Mouse (Mus musculus): ENCODE results near the gene Tpp1.
"Not testable (repeated sequence)": the region's sequence is repeated elsewhere in the genome, so short reads cannot be mapped to it uniquely, and the experiment has no call there.

Gene Tpp1

DNA sequence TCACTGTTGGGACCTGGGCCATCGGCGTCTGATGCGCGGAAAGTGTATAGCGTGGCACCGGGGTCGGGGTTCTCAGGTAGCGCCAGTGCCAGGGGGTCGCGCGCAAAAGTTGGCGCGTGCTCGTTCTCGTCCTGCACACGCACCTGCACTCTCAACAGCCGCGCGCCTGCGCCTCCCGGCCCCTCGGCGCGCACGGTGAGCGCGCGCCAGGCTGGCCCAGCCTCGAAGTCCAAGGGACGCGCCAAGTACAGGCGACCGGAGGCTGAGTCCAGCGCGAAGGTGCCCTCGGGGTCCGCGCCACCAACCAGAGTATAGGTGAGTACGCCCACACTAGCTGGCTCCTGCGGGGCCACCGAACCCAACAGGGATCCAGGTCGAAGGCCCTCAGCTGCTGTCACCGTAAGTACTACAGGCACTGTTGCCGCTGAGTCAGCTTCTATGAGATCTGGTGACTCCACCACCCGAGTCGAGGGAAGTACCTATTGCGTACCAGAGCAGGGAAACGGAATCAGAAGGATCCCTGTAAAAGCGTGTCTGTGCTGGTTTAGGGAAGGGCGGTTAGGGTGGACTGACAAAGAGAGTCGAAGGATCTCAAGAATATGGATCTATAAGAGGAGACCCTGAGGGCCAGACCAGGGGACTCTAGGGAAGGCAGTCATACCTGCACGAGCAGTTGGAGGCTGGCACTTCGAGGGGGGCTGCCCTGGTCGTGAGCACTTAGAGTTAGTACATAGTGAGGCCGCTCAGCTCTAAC, 10.7 kb upstream of the Tpp1 start:
- no peak for DNase-seq (ENCODE audit: low spot score in 2 of 2)

DNA sequence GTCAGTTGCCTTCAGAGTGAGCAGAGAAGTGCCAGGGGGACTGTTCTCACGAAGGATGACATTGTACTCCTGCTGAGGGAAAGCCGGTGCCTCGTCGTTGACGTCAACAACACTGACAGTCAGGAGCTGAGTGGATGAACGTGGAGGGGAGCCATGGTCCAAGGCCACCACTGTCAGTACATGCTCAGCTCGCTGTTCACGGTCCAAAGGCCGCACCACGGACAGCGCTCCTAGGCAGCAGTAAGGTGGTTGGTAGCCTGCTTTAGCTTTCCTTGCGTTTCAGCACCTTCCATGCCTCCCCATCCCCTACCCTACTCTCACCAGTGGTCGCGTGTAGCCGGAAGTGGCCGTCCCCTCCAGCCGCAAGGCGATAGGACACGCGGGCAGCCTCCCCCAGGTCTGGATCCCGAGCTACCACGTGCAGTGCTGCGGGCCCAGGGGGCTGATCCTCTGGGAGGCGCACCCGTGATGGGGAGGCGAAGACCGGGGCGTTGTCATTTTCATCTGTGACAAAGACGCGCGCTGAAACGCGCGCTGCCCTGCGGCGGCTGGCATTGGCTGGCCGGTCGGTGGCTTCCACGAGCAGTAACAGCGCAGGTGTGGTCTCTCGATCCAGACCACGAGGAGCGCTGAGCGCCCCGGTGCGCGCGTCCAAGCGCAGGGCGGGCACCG, 9.9 kb upstream of the Tpp1 start:
- no peak for DNase-seq (ENCODE audit: low spot score in 2 of 2)

DNA sequence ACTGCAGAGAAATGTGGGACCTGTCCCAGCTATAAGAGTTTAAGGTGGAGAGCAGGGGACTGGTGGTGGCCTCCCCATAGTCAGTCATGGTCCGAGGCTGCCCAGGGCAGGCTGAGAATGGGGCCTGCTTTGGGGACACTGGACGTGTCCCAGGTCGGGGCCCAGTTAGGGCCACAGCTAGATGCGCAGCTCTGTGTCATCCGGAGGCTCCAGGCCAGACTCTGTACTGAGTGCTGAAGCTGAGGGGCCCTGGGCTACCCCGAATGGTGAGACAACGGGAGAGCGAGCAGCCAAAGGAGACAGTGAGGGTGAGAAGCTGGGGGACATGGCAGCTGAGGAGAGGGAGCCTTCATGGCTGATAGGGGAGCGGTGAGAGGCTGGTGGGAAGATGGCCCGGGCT, 1.2 kb upstream of the Tpp1 start:
- no peak for DNase-seq (ENCODE audit: low spot score in 2 of 2)

DNA sequence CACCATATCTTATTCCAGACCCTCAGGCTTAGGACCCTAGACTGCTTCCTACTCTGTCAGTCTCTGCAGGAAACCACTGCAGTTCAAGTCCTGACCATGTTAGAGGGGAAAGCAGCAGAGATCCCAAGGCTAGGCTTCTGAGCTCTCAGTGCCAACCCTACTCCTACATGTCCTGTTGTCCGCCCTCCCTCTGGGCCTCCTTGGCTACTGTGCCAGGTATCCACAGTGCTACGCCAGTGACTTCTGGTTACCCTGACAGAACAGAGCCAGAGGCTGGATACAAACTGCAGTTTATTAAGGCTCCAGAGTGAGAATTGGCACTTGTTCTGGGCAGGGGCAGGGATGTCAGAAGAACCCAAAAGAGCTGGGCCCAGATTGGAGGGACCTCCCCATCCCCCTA, 681 bp upstream of the Tpp1 start:
- no peak for DNase-seq (ENCODE audit: low spot score in 2 of 2)

DNA sequence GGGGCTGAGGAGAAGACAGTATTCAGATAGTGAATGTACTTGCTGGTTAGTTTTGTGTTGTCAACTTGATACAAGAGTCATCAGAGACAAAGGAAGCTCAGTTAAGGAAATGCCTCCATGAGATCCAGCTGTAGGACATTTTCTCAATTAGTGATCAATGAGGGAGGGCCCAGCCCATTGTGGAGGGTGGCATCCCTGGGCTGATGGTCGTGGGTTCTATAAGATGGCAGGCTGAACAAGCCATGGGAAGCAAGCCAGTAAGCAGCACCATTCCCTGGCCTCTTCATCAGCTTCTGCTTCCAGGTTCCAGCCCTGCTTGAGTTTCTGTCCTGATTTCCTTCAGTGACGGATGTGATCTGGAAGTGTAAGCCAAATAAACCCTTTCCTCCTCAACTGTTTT, 4.3 kb downstream of the Tpp1 start:
- no peak for DNase-seq (ENCODE audit: low spot score in 2 of 2)

DNA sequence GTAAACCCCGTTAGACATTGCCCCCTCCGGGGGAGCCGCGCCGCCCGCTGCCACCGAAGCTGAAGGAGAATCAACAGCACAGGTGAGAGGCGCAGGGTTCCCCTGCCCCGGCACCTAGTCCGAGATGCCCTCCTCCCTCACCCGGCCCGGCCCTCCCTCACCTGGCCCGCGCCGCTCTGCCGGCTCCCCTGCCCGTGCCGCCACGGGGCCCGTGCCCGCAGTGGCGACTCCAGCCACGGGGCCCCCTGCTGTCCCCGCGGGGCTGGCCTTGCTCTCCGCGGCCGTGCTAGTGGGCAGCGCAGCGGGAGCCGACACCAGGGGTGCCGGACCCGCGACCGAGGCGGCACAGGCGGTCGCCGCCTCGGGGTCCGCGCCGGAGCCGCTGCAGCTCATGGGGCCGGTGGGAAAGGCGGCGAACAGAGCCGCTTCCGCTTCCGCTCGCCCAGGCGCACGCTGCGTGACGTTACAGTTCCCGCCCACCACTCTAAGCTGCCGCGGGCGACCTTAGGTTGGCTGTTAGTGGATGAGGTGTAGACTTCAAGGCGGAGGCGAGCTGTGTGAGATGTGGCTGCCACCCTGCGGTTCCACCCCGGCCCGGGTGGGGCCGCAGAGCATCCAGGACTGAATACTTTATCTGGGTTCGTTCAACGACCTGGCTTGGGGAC, 8.0 kb downstream of the Tpp1 start, which contains the start of gene Taf10:
TSS of gene Taf10 (minus strand) at position 436 of the 665 bp plus-strand sequence.
- DNase-seq (ENCODE audit: low spot score in 2 of 2), result peak; percentile 81 to 83

DNA sequence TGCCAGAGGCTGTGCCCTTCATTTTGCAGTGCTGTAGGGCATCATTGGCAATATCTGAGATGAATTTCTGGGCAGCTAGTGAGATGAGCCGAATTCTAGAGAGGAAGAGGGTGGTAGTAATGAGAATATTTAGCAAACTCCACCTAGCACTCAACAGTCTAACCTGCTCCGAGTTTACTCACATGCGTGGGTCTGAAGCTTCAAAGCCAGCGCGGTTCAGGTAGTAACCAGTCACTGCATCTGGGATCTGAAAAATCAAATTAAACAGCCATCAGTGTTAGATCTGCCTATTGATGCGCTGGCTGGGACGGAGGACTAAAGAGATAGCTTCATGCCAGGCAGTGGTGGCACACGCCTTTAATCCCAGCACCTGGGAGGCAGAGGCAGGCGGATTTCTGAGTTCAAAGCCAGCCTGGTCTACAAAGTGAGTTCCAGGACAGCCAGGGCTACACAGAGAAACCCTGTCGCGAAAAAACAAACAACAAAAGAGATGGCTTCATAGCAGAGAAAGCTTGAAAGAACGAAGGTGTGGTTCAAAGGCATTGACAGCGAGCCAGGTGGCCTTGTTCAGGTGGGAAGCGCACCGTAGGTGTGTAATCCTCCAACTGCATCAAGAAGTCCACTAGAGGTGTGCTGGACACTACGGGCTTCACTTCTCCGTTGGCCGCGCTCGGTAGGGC, 8.6 kb downstream of the Tpp1 start:
- DNase-seq (ENCODE audit: low spot score in 2 of 2), result not testable (repeated sequence)

DNA sequence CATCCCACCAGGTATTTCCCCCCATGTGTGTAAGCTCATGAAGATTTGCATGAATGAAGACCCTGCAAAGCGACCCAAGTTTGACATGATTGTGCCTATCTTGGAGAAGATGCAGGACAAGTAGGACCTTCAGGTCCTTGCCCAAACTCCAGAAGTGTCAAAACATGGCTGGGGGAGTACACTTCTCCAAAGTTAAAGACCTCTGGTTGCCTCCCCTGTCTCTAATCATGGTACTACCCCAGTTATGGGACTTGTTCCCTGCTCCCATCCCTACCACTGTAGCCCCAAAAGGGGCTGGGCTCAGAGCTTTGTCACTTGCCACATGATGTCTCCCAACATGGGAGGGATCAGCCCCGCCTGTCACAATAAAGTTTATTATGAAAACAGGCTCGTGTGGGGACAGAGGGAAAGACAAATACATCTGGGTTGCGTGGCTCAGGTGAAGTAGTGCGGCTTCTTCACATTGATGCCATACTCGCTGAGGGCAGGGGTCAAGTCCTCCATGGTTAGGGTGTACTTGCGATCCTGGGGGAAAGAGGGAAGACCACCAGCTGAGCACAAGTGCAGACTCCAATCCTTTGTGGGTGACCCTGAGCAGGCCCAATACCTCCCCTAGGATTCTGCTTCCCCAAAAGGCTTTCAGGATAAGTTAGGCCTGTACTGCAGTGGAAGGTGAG, 9.4 kb downstream of the Tpp1 start:
- not testable (repeated sequence) for DNase-seq (ENCODE audit: low spot score in 2 of 2)

DNA sequence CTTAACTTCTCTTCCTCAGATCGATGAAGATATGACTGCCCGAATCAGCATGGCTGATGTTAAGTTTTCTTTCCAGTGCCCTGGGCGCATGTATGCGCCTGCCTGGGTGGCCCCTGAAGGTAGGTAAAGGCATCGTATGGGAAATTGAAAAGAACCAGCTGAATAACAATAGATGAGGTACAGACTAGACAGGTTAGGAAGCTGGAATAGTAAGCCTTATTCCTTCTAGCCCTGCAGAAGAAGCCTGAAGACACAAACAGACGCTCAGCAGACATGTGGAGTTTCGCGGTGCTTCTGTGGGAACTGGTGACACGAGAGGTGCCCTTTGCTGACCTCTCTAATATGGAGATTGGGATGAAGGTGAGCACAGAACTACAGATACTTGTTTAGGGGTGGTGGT, 10.1 kb downstream of the Tpp1 start:
- no peak for DNase-seq (ENCODE audit: low spot score in 2 of 2)

DNA sequence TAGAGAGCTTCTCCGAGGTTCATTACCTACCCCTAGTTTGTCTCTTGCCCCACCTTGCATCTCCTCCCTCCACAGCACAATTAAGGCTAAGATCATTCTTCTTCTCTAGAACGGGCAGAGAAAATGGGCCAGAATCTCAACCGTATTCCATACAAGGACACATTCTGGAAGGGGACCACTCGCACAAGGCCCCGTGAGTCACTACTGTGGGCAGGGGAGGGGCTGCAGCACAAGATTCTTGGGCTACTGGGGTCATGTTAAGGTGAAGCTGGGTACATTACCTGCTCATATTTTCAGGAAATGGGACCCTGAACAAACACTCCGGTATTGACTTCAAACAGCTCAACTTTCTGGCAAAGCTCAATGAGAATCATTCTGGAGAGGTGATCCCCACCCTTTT, 11.2 kb downstream of the Tpp1 start:
- DNase-seq (ENCODE audit: low spot score in 2 of 2), result no peak

DNA sequence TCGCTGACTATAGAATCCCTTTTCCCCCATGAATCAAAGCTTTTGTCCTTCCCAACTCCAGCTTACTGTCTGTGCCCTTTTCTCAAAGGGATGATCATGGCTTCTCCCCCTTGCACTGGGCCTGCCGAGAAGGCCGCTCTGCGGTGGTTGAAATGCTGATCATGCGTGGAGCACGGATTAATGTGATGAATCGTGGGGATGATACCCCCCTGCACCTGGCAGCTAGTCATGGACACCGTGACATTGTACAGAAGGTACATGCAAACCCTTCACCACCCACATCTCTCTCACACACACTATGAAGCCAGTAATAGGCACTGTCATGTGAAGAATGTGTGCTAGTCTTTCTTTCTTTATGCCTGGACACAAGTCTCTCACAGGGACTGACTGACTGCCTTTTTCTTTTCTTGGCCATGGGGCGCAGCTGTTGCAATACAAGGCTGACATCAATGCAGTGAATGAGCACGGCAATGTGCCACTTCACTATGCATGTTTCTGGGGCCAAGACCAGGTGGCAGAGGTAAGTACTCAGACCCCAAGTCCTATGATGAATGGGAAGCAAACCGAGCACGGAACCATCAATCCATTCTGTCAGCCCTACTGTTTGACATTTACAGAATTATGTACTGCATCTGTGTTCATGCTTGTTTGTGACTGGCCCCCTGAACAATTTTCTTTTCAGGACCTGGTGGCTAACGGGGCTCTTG, 11.8 kb downstream of the Tpp1 start:
- DNase-seq (ENCODE audit: low spot score in 2 of 2), result no peak

DNA sequence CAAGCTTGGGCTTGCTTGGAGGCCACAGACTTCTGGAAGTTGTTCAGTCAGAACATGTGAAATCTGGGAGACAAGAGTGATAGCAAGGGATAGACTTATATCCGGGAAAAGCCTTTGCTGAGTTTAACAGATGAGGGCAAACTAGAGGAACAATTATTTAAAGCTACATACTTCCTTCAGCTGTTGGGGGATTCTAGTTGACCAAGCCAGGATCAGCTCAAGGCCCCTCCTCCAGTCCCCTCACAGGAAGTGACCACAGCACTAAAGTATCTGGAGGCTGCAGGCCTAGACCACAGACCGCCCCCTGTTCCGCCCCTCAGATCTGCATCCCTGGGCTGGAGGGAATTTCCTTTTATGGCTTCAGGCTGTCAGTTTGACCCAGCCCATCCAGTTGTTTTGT, 13.1 kb downstream of the Tpp1 start:
- no peak for DNase-seq (ENCODE audit: low spot score in 2 of 2)

DNA sequence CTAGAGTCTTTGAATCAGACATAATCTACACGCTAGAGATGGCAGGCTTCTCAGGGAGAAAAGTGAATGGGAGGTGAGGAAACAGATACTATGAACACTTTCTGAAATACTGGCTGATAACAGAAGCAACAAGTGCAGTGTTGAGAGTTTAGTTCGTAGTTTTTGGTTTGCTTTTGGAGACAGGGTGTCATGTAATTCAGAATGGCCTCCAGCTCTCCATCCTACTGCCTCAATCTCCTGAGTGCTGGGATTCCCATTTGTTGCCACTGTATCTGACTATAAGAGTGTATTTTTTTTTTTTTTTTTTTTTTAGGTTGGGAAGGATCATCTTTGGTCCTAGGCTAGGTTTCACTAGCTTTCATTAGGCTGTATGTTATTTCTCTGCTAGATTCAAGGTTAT, 13.7 kb downstream of the Tpp1 start:
- no peak for DNase-seq (ENCODE audit: low spot score in 2 of 2)

DNA sequence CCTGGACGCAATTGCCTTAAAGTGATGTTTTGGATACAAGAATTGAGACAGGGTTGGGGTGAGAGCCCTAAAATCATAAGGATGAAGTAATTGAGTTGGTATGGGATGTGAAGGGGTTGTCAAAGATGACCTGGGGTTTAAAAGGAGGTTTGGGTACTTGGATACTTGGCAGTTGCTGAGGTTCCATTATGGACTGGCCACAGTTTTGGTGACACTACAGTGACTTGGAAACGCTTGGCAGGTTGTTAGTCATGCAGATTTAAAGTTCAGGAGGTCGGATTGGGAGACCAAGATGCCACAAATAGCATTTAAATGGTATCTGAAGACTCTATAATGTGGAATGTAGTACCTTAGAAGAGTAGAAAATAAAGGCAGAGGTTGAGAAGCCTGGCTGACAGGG, 14.4 kb downstream of the Tpp1 start:
- no peak for DNase-seq (ENCODE audit: low spot score in 2 of 2)

DNA sequence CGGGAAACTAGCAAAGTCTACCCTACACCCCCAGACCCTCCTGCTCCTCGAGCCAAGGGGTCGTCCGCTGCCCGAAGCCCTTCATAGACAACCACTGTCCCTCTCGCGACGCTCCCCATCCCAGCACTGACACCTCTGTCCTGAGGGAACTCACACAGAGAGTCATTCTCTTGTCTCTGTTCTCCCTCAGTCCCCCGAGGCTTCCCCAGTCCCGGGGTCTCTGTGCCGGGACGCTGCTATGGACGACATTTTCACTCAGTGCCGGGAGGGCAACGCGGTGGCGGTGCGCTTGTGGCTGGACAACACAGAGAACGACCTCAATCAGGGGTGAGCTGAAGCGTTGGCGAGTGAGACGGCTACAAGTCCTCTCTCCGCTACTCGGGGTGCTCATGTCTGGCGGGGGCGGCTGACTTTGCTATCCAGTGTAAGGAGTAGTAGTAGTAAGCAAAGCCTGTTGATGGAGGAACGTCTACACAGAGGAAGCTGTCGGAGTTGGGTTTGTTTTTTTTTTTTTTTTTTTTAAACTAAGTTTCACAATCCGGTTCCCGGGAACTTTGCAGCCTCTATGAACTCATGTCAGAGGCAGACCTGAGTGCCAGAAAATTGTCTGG, 15.0 kb downstream of the Tpp1 start, which contains the start of gene Rrp8:
TSS of gene Rrp8 (minus strand) at position 475 of the 611 bp plus-strand sequence.
- no peak for DNase-seq (ENCODE audit: low spot score in 2 of 2)

DNA sequence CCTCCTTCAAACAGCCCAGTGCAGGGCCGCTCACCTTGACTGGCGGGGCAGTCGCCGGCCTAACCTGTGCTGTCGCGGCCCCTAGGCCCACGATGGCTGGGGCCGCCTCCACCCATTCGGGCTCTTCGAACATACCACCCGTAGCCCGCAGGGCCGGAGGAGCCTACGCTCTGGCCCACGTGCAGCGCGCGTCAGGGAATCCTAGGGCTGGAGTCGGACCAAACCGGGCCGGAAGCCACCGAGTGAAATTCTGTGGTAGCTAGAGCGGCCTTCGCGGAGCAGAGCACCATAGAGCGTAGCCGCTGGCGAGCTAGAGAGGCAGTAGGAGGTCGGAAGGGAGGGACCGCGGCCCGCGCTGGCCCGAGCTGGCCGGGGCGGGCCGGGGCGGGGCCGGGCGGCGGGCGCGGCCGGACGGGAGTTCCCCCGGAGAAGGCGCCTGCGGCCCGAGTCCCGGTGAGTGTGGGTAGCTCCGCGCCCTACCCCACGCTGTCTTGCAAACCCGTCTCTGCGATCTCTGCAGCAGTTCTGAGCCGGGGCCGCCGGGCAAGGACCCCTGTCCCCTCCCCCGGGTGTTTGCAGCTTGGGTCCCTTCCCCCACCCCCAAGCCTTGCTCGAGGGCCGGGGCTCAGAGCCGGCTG, 15.7 kb downstream of the Tpp1 start, which contains the start of gene Ilk:
TSS of gene Ilk (plus strand) at position 329 of the 638 bp plus-strand sequence.
- peak; percentile 85 to 87 for DNase-seq (ENCODE audit: low spot score in 2 of 2)

DNA sequence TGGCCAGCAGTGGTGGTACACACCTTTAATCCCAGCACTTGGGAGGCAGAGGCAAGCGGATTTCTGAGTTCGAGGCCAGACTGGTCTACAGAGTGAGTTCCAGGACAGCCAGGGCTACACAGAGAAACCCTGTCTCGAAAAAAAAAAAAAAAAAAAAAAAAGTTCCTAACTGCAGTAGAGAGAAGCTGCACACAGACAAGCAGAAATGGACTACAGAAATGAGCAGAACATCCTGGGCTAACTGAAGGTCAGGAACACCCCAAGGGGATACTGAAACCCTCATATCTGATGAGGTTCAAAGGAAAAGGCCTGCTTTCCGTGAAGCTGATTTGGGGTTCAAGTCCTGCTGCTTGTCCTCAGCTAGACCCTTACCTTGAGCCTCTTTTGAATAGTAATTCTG, 16.6 kb downstream of the Tpp1 start:
- DNase-seq (ENCODE audit: low spot score in 2 of 2), result not testable (repeated sequence)

DNA sequence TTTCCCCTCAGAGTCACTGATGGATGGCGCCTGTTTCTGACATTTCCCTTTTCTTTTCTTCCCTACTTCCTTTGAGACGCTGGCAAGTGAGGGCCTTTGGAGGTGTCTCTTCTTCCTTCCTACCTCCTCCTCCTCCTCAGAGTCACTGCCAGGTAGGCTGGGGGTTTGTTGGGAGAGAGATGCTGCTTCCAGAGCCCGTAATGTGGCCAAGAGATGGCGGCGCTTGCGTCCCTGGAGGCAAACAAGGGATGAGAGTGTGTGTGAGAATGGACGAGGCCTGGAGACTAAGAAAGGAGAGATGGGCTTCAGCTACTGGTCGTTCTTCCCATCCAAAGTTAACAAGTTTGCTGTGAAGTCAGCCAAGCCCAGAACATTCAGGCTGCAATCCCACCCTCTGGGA, 17.2 kb downstream of the Tpp1 start:
- no peak for DNase-seq (ENCODE audit: low spot score in 2 of 2)

DNA sequence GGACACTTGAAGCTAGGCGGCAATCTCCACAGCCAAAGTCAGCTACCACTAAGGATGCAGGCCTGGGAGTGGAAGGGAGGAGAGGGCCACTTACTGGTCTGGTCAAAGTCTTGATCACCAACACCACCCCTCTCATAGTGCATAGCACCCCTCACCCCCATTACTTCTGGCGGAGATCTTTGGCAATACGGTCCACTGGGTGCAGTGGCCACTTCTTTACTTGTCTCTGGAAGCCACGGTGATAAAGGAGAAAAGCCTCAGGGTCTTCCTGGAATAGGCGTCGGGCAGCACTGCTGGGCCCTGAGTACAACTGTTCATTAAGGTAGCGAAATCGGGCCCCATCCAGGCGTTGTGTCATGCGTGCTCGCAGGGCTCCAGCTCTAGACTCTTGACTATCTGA, 18.2 kb downstream of the Tpp1 start:
- DNase-seq (ENCODE audit: low spot score in 2 of 2), result no peak

All from frontal cortex, postnatal 14 days (tissue).